Mouse (Mus musculus) embryonic fibroblast, embryonic 13.5 days (primary cell): ENCODE results near the gene Lgals1.

Experiments used
- CTCF ChIP-seq: IDR thresholded peaks from 2 replicates; pipeline ENCODE4 v1.5.1; 2011; ENCODE audit warnings: mild to moderate bottlenecking, control low read depth, low read length, moderate library complexity, borderline replicate concordance; ENCODE audit not compliant: insufficient read depth
- POLR2A ChIP-seq: IDR thresholded peaks from 2 replicates; pipeline ENCODE4 v1.6.1; 2011; ENCODE audit warnings: low read depth, mild to moderate bottlenecking, control low read depth, low read length, moderate library complexity

- TF ChIP-seq CTCF, result no peak
- TF ChIP-seq POLR2A, result no peak
Measured at GRCm38 (mm10) chr15:78971626-78972025, 45.1 kb downstream of the Lgals1 start.
